Comparison of ENCODE assay signal across 32 mouse cellular contexts in the genomic region with DNA sequence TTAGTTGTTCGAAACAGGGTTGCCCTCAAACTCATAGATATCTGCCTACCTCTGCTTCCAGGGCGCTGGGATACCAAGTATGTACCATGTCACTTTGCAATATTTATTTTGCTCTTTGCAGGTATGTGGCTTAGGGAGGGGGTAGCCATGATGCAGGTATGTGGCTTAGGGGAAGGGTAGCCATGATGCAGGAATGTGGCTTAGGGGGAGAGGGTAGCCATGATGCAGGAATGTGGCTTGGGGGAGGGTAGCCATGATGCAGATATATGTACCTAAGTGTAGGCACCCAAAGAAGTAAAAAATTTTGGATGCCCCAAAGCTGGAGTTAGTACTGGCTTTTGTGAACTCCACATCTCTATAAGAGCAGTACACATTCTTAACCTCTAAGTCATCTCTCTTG. TPM values are rescaled to one million over a fixed set of nuclear protein-coding genes. Genes with fewer than 3 reads are reported as not detected.
DNase-seq lines count a peak whose midpoint lies in the region; ATAC-seq and TF ChIP-seq lines count a peak whose summit lies in the region.
"Had no signal": no experiment of that assay in that cellular context is flagged by ENCODE, and none has a peak within 500 bp of the region (broad histone marks: within the 10 kb centered on the region; RNA-seq: fewer than 3 reads in every experiment).

No protein-coding gene starts in this region.

- no peaks in the 10 kb centered on the region for H3K36me3 ChIP-seq in midbrain, postnatal 0 days (ENCODE audit: insufficient read depth, low read length)
- H3K36me3 ChIP-seq in midbrain, embryonic 13.5 days: no peaks in the 10 kb centered on the region
- H3K36me3 ChIP-seq: embryonic facial prominence, embryonic 12.5 days; forebrain, embryonic 12.5 days; G1E; hindbrain, embryonic 10.5 days; hindbrain, embryonic 13.5 days; intestine, embryonic 15.5 days had no signal

- ATAC-seq in midbrain, postnatal 0 days (ENCODE audit: low FRiP score): peak; percentile 27; the same call in 1 of the 2 replicates
- no peak for ATAC-seq in midbrain, embryonic 13.5 days
- ATAC-seq: activated CD4-positive, CD25-positive, alpha-beta regulatory T cell, adult 4 months; forebrain, embryonic 16.5 days; hindbrain, embryonic 16.5 days; intestine, embryonic 15.5 days; Patski had no signal

- WGBS in midbrain, postnatal 0 days: 91% methylated on average over 2 of the region's 2 CpGs
- WGBS in midbrain, embryonic 13.5 days: 87% methylated on average over 2 of the region's 2 CpGs

- no peaks in the 10 kb centered on the region for H3K9me3 ChIP-seq in midbrain, postnatal 0 days (ENCODE audit: low read length)
- no peaks in the 10 kb centered on the region for H3K9me3 ChIP-seq in midbrain, embryonic 13.5 days
- H3K9me3 ChIP-seq: embryonic facial prominence, embryonic 12.5 days; forebrain, embryonic 12.5 days; hindbrain, embryonic 10.5 days; hindbrain, embryonic 13.5 days; intestine, embryonic 15.5 days had no signal

- H3K27ac ChIP-seq in midbrain, postnatal 0 days (ENCODE audit: low read depth, low read length): no peak overlapping the region
- H3K27ac ChIP-seq in midbrain, embryonic 13.5 days: no peak overlapping the region
- H3K27ac ChIP-seq: embryonic facial prominence, embryonic 12.5 days; forebrain, embryonic 12.5 days; hindbrain, embryonic 10.5 days; hindbrain, embryonic 13.5 days; intestine, embryonic 15.5 days had no signal

- H3K4me3 ChIP-seq in midbrain, postnatal 0 days (ENCODE audit: low read depth, low read length): no peak overlapping the region
- no peak overlapping the region for H3K4me3 ChIP-seq in midbrain, embryonic 13.5 days (replicated peaks)
- H3K4me3 ChIP-seq: embryonic facial prominence, embryonic 12.5 days; erythroblast, embryonic 14.5 days; forebrain, embryonic 12.5 days; hindbrain, embryonic 10.5 days; hindbrain, embryonic 13.5 days; intestine, embryonic 15.5 days had no signal

- H3K9ac ChIP-seq in midbrain, postnatal 0 days (replicated peaks; ENCODE audit: low read length, poor library complexity, severe bottlenecking): no peak overlapping the region
- no peak overlapping the region for H3K9ac ChIP-seq in midbrain, embryonic 13.5 days (replicated peaks)
- H3K9ac ChIP-seq: embryonic facial prominence, embryonic 12.5 days; forebrain, embryonic 12.5 days; hindbrain, embryonic 13.5 days; intestine, embryonic 15.5 days had no signal

- no peaks in the 10 kb centered on the region for H3K4me1 ChIP-seq in midbrain, postnatal 0 days (ENCODE audit: insufficient read depth, low read length)
- H3K4me1 ChIP-seq in midbrain, embryonic 13.5 days (replicated peaks): no peaks in the 10 kb centered on the region
- H3K4me1 ChIP-seq: embryonic facial prominence, embryonic 12.5 days; forebrain, embryonic 12.5 days; hindbrain, embryonic 10.5 days; hindbrain, embryonic 13.5 days; intestine, embryonic 15.5 days had no signal

- H3K27me3 ChIP-seq in midbrain, postnatal 0 days (ENCODE audit: insufficient read depth, low read length): no peaks in the 10 kb centered on the region
- no peaks in the 10 kb centered on the region for H3K27me3 ChIP-seq in midbrain, embryonic 13.5 days
- H3K27me3 ChIP-seq: embryonic facial prominence, embryonic 12.5 days; forebrain, embryonic 12.5 days; hindbrain, embryonic 13.5 days; intestine, embryonic 15.5 days; Patski had no signal

- no peak for TF ChIP-seq CTCF in midbrain, postnatal 0 days (IDR thresholded peaks at IDR 0.05)

- no peak for DNase-seq in midbrain, postnatal 0 days (ENCODE audit: low spot score)
- DNase-seq in ES-CJ7 (ENCODE audit: low read depth, low spot score) (peak; percentile 65), ZHBTc4 (ENCODE audit: low read depth, low spot score) (peak; percentile 61)
- DNase-seq in ovary, postnatal 10 days (ENCODE audit: low spot score): no peak
- no peak for DNase-seq in lung, adult 18-20 months
- DNase-seq: adrenal gland, adult 8-10 months; adrenal gland, postnatal 36 days; cerebellum, adult 18-20 months; cerebellum, adult 9-10 months; cerebellum, postnatal 14 days; gastrocnemius, postnatal 10 days; gastrocnemius, postnatal 36 days; heart, postnatal 36 days; kidney, adult 11 months had no signal

- H3K4me2 ChIP-seq in midbrain, postnatal 0 days (ENCODE audit: low read depth, low read length, poor library complexity, severe bottlenecking): no peak overlapping the region
- H3K4me2 ChIP-seq in midbrain, embryonic 13.5 days (replicated peaks): no peak overlapping the region
- H3K4me2 ChIP-seq: embryonic facial prominence, embryonic 12.5 days; forebrain, embryonic 12.5 days; heart, embryonic 11.5 days; hindbrain, embryonic 13.5 days; intestine, embryonic 15.5 days had no signal

RNA-seq across cellular contexts. Expression of gene Triml2, which starts 1.9 kb away (rescaled TPM):
- total RNA-seq in midbrain, postnatal 0 days (2014; rRNA removed): not detected in 2 replicates
- 0.11 and 0.12 TPM in 2 replicates for polyA plus RNA-seq in midbrain, postnatal 0 days (2015; fragmentation: Nextera tagmentation; extraction: Ambion mirVana)
- polyA plus RNA-seq in midbrain, embryonic 13.5 days (2015; fragmentation: Nextera tagmentation; extraction: Ambion mirVana): 0.07 TPM in 1 of 2 replicates, not detected in the other
- total RNA-seq: adrenal gland, adult 8-10 months; adrenal gland, postnatal 36 days; gastrocnemius, adult 18-20 months; gastrocnemius, postnatal 10 days; gastrocnemius, postnatal 36 days; granulocyte monocyte progenitor cell, adult 5-6 weeks; heart, adult 8-10 months; heart, postnatal 36 days had no signal
- polyA plus RNA-seq: activated CD4-positive, CD25-positive, alpha-beta regulatory T cell, adult 4 months; embryonic facial prominence, embryonic 12.5 days; erythroblast, embryonic 14.5 days; forebrain, embryonic 12.5 days; forebrain, embryonic 16.5 days; G1E; heart, embryonic 11.5 days; heart, embryonic 14.5 days; heart, postnatal 0 days; hindbrain, embryonic 10.5 days; hindbrain, embryonic 13.5 days; hindbrain, embryonic 16.5 days; intestine, embryonic 15.5 days had no signal

RNA-seq across cellular contexts. Expression of gene Triml1, which starts 41.0 kb away (rescaled TPM):
- not detected in 2 replicates for total RNA-seq in midbrain, postnatal 0 days (2014; rRNA removed)
- not detected in 2 replicates for polyA plus RNA-seq in midbrain, postnatal 0 days (2015; fragmentation: Nextera tagmentation; extraction: Ambion mirVana)
- polyA plus RNA-seq in midbrain, embryonic 13.5 days (2015; fragmentation: Nextera tagmentation; extraction: Ambion mirVana): not detected in 2 replicates
- total RNA-seq: adrenal gland, adult 8-10 months; adrenal gland, postnatal 36 days; gastrocnemius, adult 18-20 months; gastrocnemius, postnatal 10 days; gastrocnemius, postnatal 36 days; granulocyte monocyte progenitor cell, adult 5-6 weeks; heart, adult 8-10 months; heart, postnatal 36 days had no signal
- polyA plus RNA-seq: activated CD4-positive, CD25-positive, alpha-beta regulatory T cell, adult 4 months; embryonic facial prominence, embryonic 12.5 days; erythroblast, embryonic 14.5 days; forebrain, embryonic 12.5 days; forebrain, embryonic 16.5 days; G1E; heart, embryonic 11.5 days; heart, embryonic 14.5 days; heart, postnatal 0 days; hindbrain, embryonic 10.5 days; hindbrain, embryonic 13.5 days; hindbrain, embryonic 16.5 days; intestine, embryonic 15.5 days; Patski had no signal

Comparison
In these comparisons a context has a peak if more than half of its experiments do, and no peak if none do; other contexts are left out.
1. DNase-seq: peak in ES-CJ7 (single experiment) and ZHBTc4 (single experiment); none in midbrain, postnatal 0 days (single experiment), ovary, postnatal 10 days (single experiment) and lung, adult 18-20 months (0 of 2).